ENCODE assay signal across 7 mouse cellular contexts in genomic region chr11:75653781-75654470, GRCm38 (mm10). TPM values are rescaled to one million over a fixed set of nuclear protein-coding genes. Genes with fewer than 3 reads are reported as not detected.
DNase-seq lines count a peak whose midpoint lies in the region; ATAC-seq and TF ChIP-seq lines count a peak whose summit lies in the region.

No protein-coding gene starts in this region.

- H3K9me3 ChIP-seq in hindbrain, postnatal 0 days (ENCODE audit: low read length), result no peaks in the 10 kb centered on the region
- H3K9me3 ChIP-seq in limb, embryonic 14.5 days (ENCODE audit: control insufficient read depth, low read length), result no peaks in the 10 kb centered on the region
- no peaks in the 10 kb centered on the region for H3K9me3 ChIP-seq in midbrain, embryonic 15.5 days

- H3K4me1 ChIP-seq in hindbrain, postnatal 0 days (ENCODE audit: insufficient read depth, low read length), result peaks cover 21% of the 10 kb centered on the region
- peaks cover 30% of the 10 kb centered on the region for H3K4me1 ChIP-seq in limb, embryonic 14.5 days (ENCODE audit: control insufficient read depth, insufficient read depth, low read length)
- peaks cover 43% of the 10 kb centered on the region for H3K4me1 ChIP-seq in midbrain, embryonic 15.5 days

- no peak for TF ChIP-seq CTCF in hindbrain, postnatal 0 days (IDR thresholded peaks at IDR 0.05; ENCODE audit: low read depth)

- peak; percentile 41 for ATAC-seq in hindbrain, postnatal 0 days
- ATAC-seq in limb, embryonic 14.5 days (ENCODE audit: low FRiP score, low read depth), result peak; percentile 82
- peak; percentile 40 for ATAC-seq in midbrain, embryonic 15.5 days (replicated peaks)

- WGBS in hindbrain, postnatal 0 days, result under 1% methylated on average over 35 of the region's 45 CpGs
- 2% methylated on average over 17 of the region's 45 CpGs for WGBS in limb, embryonic 14.5 days
- 2% methylated on average over 31 of the region's 45 CpGs for WGBS in midbrain, embryonic 15.5 days

- peak overlapping the region; percentile 51; the same call in 1 of the 2 replicates for H3K27ac ChIP-seq in hindbrain, postnatal 0 days
- no peak overlapping the region for H3K27ac ChIP-seq in limb, embryonic 14.5 days (replicated peaks; ENCODE audit: low read depth, low read length)
- H3K27ac ChIP-seq in midbrain, embryonic 15.5 days, result no peak overlapping the region

- no peaks in the 10 kb centered on the region for H3K27me3 ChIP-seq in hindbrain, postnatal 0 days (ENCODE audit: insufficient read depth, low read length)
- H3K27me3 ChIP-seq in limb, embryonic 14.5 days (ENCODE audit: control insufficient read depth, insufficient read depth, low read length), result 0 out of 2 replicates have a peak, but pooled peaks cover 6% of the 10 kb centered on the region
- H3K27me3 ChIP-seq in midbrain, embryonic 15.5 days (replicated peaks), result peaks cover 32% of the 10 kb centered on the region

- TF ChIP-seq POLR2A in limb, embryonic 14.5 days (IDR thresholded peaks at IDR 0.05; ENCODE audit: borderline replicate concordance, extremely low read depth, insufficient read depth, insufficient read length), result no peak

- peak; percentile 70 for DNase-seq in adipocyte (ENCODE audit: low spot score)
- peak; percentile 80 to 83 for DNase-seq in cerebellum, postnatal 10 days
- DNase-seq in gastrocnemius, adult 8-10 months (ENCODE audit: low spot score in 2 of 2), result peak; percentile 44 to 73
- DNase-seq in hindbrain, postnatal 0 days (ENCODE audit: low spot score), result peak; percentile 71
- peak; percentile 82 for DNase-seq in limb, embryonic 14.5 days (ENCODE audit: low spot score)
- DNase-seq in spleen, postnatal 14 days (ENCODE audit: low spot score in 2 of 2), result peak; percentile 68 to 80

- H3K36me3 ChIP-seq in hindbrain, postnatal 0 days (ENCODE audit: insufficient read depth, low read length), result no peaks in the 10 kb centered on the region
- H3K36me3 ChIP-seq in limb, embryonic 14.5 days (ENCODE audit: control insufficient read depth, insufficient read depth, low read length), result peaks cover 13% of the 10 kb centered on the region
- H3K36me3 ChIP-seq in midbrain, embryonic 15.5 days (replicated peaks), result no peaks in the 10 kb centered on the region

- H3K4me3 ChIP-seq in hindbrain, postnatal 0 days (ENCODE audit: low read length), result peak overlapping the region; percentile 47
- peak overlapping the region; percentile 48 for H3K4me3 ChIP-seq in limb, embryonic 14.5 days (replicated peaks; ENCODE audit: low read length)
- H3K4me3 ChIP-seq in midbrain, embryonic 15.5 days, result peak overlapping the region; percentile 46

- H3K9ac ChIP-seq in hindbrain, postnatal 0 days (replicated peaks; ENCODE audit: low read length), result peak overlapping the region; percentile 55
- peak overlapping the region; percentile 46 for H3K9ac ChIP-seq in limb, embryonic 14.5 days (ENCODE audit: low read depth, low read length, severe bottlenecking)
- H3K9ac ChIP-seq in midbrain, embryonic 15.5 days, result peak overlapping the region; percentile 36

- peak overlapping the region; percentile 91 for H3K4me2 ChIP-seq in hindbrain, postnatal 0 days (ENCODE audit: low read depth, low read length)
- H3K4me2 ChIP-seq in limb, embryonic 14.5 days (replicated peaks; ENCODE audit: low read depth, low read length, severe bottlenecking), result peak overlapping the region; percentile 94
- H3K4me2 ChIP-seq in midbrain, embryonic 15.5 days, result peak overlapping the region; percentile 83

RNA-seq across cellular contexts. Expression of gene Myo1c, which starts 3.6 kb away (rescaled TPM):
- 10 to 100 TPM; 29.7 to 34.7 (median 32.1) TPM for total RNA-seq in gastrocnemius, adult 8-10 months (2022)
- total RNA-seq in hindbrain, postnatal 0 days (2014; rRNA removed), result 20.5 and 22.4 TPM in 2 replicates
- polyA plus RNA-seq in hindbrain, postnatal 0 days (2015; fragmentation: Nextera tagmentation; extraction: Ambion mirVana), result 9.3 and 9.5 TPM in 2 replicates
- 53.4 and 54.2 TPM in 2 replicates for polyA plus RNA-seq in limb, embryonic 14.5 days (2012; rRNA removed)
- 44.2 and 44.3 TPM in 2 replicates for polyA plus RNA-seq in limb, embryonic 14.5 days (2014; fragmentation: Nextera tagmentation; extraction: Ambion mirVana)
- 9.4 and 9.8 TPM in 2 replicates for polyA plus RNA-seq in midbrain, embryonic 15.5 days (2015; fragmentation: Nextera tagmentation; extraction: Ambion mirVana)

RNA-seq across cellular contexts. Expression of gene Inpp5k, which starts 23.1 kb away (rescaled TPM):
- total RNA-seq in gastrocnemius, adult 8-10 months (2022), result 10 to 100 TPM; 20.2 to 25.3 (median 23.6) TPM
- 52.1 and 53.2 TPM in 2 replicates for total RNA-seq in hindbrain, postnatal 0 days (2014; rRNA removed)
- 38.8 and 43.9 TPM in 2 replicates for polyA plus RNA-seq in hindbrain, postnatal 0 days (2015; fragmentation: Nextera tagmentation; extraction: Ambion mirVana)
- polyA plus RNA-seq in limb, embryonic 14.5 days (2012; rRNA removed), result 32.0 and 35.2 TPM in 2 replicates
- polyA plus RNA-seq in limb, embryonic 14.5 days (2014; fragmentation: Nextera tagmentation; extraction: Ambion mirVana), result 24.6 and 30.4 TPM in 2 replicates
- polyA plus RNA-seq in midbrain, embryonic 15.5 days (2015; fragmentation: Nextera tagmentation; extraction: Ambion mirVana), result 45.1 and 47.0 TPM in 2 replicates

RNA-seq across cellular contexts. Expression of gene Crk, which starts 25.1 kb away (rescaled TPM):
- 10 to 100 TPM; 48.7 to 68.4 (median 50.0) TPM for total RNA-seq in gastrocnemius, adult 8-10 months (2022)
- 83.3 and 111 TPM in 2 replicates for total RNA-seq in hindbrain, postnatal 0 days (2014; rRNA removed)
- 82.3 and 82.5 TPM in 2 replicates for polyA plus RNA-seq in hindbrain, postnatal 0 days (2015; fragmentation: Nextera tagmentation; extraction: Ambion mirVana)
- polyA plus RNA-seq in limb, embryonic 14.5 days (2012; rRNA removed), result 78.2 and 84.3 TPM in 2 replicates
- 103 and 110 TPM in 2 replicates for polyA plus RNA-seq in limb, embryonic 14.5 days (2014; fragmentation: Nextera tagmentation; extraction: Ambion mirVana)
- 117 and 118 TPM in 2 replicates for polyA plus RNA-seq in midbrain, embryonic 15.5 days (2015; fragmentation: Nextera tagmentation; extraction: Ambion mirVana)
